Comparison of ENCODE assay signal across 18 mouse cellular contexts in the genomic region with DNA sequence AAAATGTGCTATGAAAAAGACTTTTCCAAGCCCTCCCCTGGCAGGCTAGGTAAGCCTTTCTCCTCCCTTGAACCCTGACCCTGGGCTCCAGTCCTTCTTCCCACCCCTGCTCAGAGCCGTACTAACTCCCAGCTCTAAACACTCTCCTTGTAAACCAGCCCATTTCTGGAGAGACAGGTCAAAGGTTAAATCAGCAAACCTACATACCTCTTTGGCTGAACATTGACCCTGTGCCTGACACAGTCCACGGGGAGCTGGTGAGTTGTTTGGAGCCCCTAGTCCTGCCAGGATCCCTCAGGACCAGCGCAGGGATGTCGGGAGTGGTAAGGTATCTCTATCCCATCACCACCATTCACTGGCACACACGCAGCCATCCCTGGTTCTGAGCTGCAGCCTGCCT. TPM values are rescaled to one million over a fixed set of nuclear protein-coding genes. Genes with fewer than 3 reads are reported as not detected.
DNase-seq lines count a peak whose midpoint lies in the region; ATAC-seq and TF ChIP-seq lines count a peak whose summit lies in the region.
"Had no signal": no experiment of that assay in that cellular context is flagged by ENCODE, and none has a peak within 500 bp of the region (broad histone marks: within the 10 kb centered on the region; RNA-seq: fewer than 3 reads in every experiment).

No protein-coding gene starts in this region.

- intact Hi-C loops in heart, postnatal 10 days (cut with DNase I), result no loop called here

- H3K27me3 ChIP-seq in heart, embryonic 15.5 days, result no peaks in the 10 kb centered on the region
- H3K27me3 ChIP-seq in kidney, embryonic 16.5 days (ENCODE audit: insufficient read depth, low read length), result no peaks in the 10 kb centered on the region
- no peaks in the 10 kb centered on the region for H3K27me3 ChIP-seq in liver, embryonic 14.5 days (ENCODE audit: control insufficient read depth, insufficient read depth, low read length)
- H3K27me3 ChIP-seq: forebrain, embryonic 15.5 days; heart, embryonic 13.5 days; hindbrain, embryonic 15.5 days; neural tube, embryonic 12.5 days had no signal

- no peak for DNase-seq in heart, postnatal 10 days
- no peak for DNase-seq in liver, embryonic 14.5 days (ENCODE audit: low read depth in 3 of 3, low spot score in 3 of 3)
- DNase-seq in adrenal gland, adult 18-20 months (ENCODE audit: low spot score in 2 of 2), result no peak
- no peak for DNase-seq in retina, embryonic 14.5 days (ENCODE audit: low spot score)
- no peak for DNase-seq in cerebellum, adult 11-12 months
- DNase-seq: adrenal gland, postnatal 25 days; cerebellum, postnatal 14 days; gastrocnemius, postnatal 25 days; lung, adult 18-20 months; thymus, adult 18-20 months had no signal

- H3K9ac ChIP-seq in heart, embryonic 15.5 days, result no peak overlapping the region
- no peak overlapping the region; the same call in 1 of the 2 replicates for H3K9ac ChIP-seq in kidney, embryonic 16.5 days (replicated peaks; ENCODE audit: low read length)
- no peak overlapping the region for H3K9ac ChIP-seq in liver, embryonic 14.5 days (replicated peaks)
- H3K9ac ChIP-seq: forebrain, embryonic 15.5 days; heart, embryonic 13.5 days; hindbrain, embryonic 15.5 days; neural tube, embryonic 12.5 days had no signal

- 51% methylated on average over 5 of the region's 5 CpGs for WGBS in heart, embryonic 15.5 days
- 29% methylated on average over 5 of the region's 5 CpGs for WGBS in kidney, embryonic 16.5 days
- 49% methylated on average over 5 of the region's 5 CpGs for WGBS in liver, embryonic 14.5 days (ENCODE audit: insufficient replicate concordance)

- no peak for TF ChIP-seq EP300 in liver, embryonic 14.5 days (IDR thresholded peaks at IDR 0.05; ENCODE audit: low read depth)

- no peaks in the 10 kb centered on the region for H3K36me3 ChIP-seq in heart, embryonic 15.5 days
- no peaks in the 10 kb centered on the region for H3K36me3 ChIP-seq in kidney, embryonic 16.5 days (ENCODE audit: insufficient read depth, low read length)
- no peaks in the 10 kb centered on the region for H3K36me3 ChIP-seq in liver, embryonic 14.5 days (replicated peaks; ENCODE audit: control insufficient read depth, insufficient read depth, low read depth)
- H3K36me3 ChIP-seq: forebrain, embryonic 15.5 days; heart, embryonic 13.5 days; hindbrain, embryonic 15.5 days; neural tube, embryonic 12.5 days had no signal

- H3K4me3 ChIP-seq in heart, embryonic 15.5 days, result no peak overlapping the region
- H3K4me3 ChIP-seq in kidney, embryonic 16.5 days (ENCODE audit: low read length), result no peak overlapping the region
- H3K4me3 ChIP-seq in liver, embryonic 14.5 days (ENCODE audit: insufficient read depth in 1 of 2, low read depth in 2 of 2, low read length in 2 of 2), result no peak overlapping the region
- H3K4me3 ChIP-seq: forebrain, embryonic 15.5 days; heart, embryonic 13.5 days; hindbrain, embryonic 15.5 days; layer of hippocampus, adult 2 months; neural tube, embryonic 12.5 days had no signal

- H3K4me1 ChIP-seq in heart, embryonic 15.5 days (replicated peaks), result peaks cover 28% of the 10 kb centered on the region
- H3K4me1 ChIP-seq in kidney, embryonic 16.5 days (ENCODE audit: insufficient read depth, low read length), result peaks cover 41% of the 10 kb centered on the region
- peaks cover 6 to 21% of the 10 kb centered on the region in 2 experiments for H3K4me1 ChIP-seq in liver, embryonic 14.5 days (replicated peaks; ENCODE audit: control insufficient read depth in 2 of 2, insufficient read depth in 2 of 2, low read length in 1 of 2)
- H3K4me1 ChIP-seq: forebrain, embryonic 15.5 days; hindbrain, embryonic 15.5 days had no signal

- H3K9me3 ChIP-seq in heart, embryonic 15.5 days (replicated peaks), result no peaks in the 10 kb centered on the region
- no peaks in the 10 kb centered on the region for H3K9me3 ChIP-seq in kidney, embryonic 16.5 days (ENCODE audit: low read length)
- H3K9me3 ChIP-seq in liver, embryonic 14.5 days (ENCODE audit: control insufficient read depth, low read length), result no peaks in the 10 kb centered on the region
- H3K9me3 ChIP-seq: forebrain, embryonic 15.5 days; heart, embryonic 13.5 days; hindbrain, embryonic 15.5 days; neural tube, embryonic 12.5 days had no signal

- ATAC-seq in heart, embryonic 15.5 days (replicated peaks; ENCODE audit: insufficient number of reproducible peaks, insufficient read depth, low FRiP score, low read depth), result 0 out of 2 replicates have a peak, but pooled peaks have one; percentile 5
- 0 out of 2 replicates have a peak, but pooled peaks have one; percentile 29 for ATAC-seq in erythroblast, adult 5-6 weeks (replicated peaks; ENCODE audit: low FRiP score, poor library complexity, severe bottlenecking)
- peak; percentile 44 for ATAC-seq in kidney, embryonic 16.5 days (ENCODE audit: low FRiP score, low TSS enrichment)
- peak; percentile 37; the same call in 1 of the 2 replicates for ATAC-seq in liver, embryonic 14.5 days (ENCODE audit: insufficient read depth)
- ATAC-seq: forebrain, embryonic 15.5 days had no signal

- H3K4me2 ChIP-seq in heart, embryonic 15.5 days, result no peak overlapping the region
- no peak overlapping the region for H3K4me2 ChIP-seq in kidney, embryonic 16.5 days (replicated peaks; ENCODE audit: low read depth, low read length)
- H3K4me2 ChIP-seq in liver, embryonic 14.5 days (ENCODE audit: low read depth), result no peak overlapping the region
- H3K4me2 ChIP-seq: forebrain, embryonic 15.5 days; heart, embryonic 13.5 days; hindbrain, embryonic 15.5 days; neural tube, embryonic 12.5 days had no signal

- TF ChIP-seq CTCF in liver, embryonic 14.5 days (IDR thresholded peaks at IDR 0.05; ENCODE audit: low read depth), result no peak

- no peak overlapping the region for H3K27ac ChIP-seq in heart, embryonic 15.5 days
- peak overlapping the region; percentile 33; the same call in 1 of the 2 replicates for H3K27ac ChIP-seq in kidney, embryonic 16.5 days (ENCODE audit: low read length)
- H3K27ac ChIP-seq in liver, embryonic 14.5 days, result no peak overlapping the region
- H3K27ac ChIP-seq: forebrain, embryonic 15.5 days; heart, embryonic 13.5 days; hindbrain, embryonic 15.5 days; layer of hippocampus, adult 2 months; neural tube, embryonic 12.5 days had no signal

RNA-seq across cellular contexts. Expression of gene Plekha7, which starts 15.8 kb away (rescaled TPM):
- 32.7 and 41.7 TPM in 2 replicates for polyA plus RNA-seq in heart, embryonic 15.5 days (2015; fragmentation: Nextera tagmentation; extraction: Ambion mirVana)
- 10 to 100 TPM in 1 of 2 experiments, 1 to 10 TPM in 1; 9.5 to 11.9 TPM for total RNA-seq in heart, postnatal 10 days (2021)
- 2.1 TPM in 1 of 2 replicates, not detected in the other for total RNA-seq in erythroblast, adult 5-6 weeks (2015; ENCODE audit: low replicate concordance)
- 0.17 TPM in 1 of 2 replicates, not detected in the other for total RNA-seq in erythroblast, adult 5-6 weeks (2017; ENCODE audit: low replicate concordance)
- 13.1 and 13.8 TPM in 2 replicates for polyA plus RNA-seq in kidney, embryonic 16.5 days (2015; fragmentation: Nextera tagmentation; extraction: Ambion mirVana)
- polyA plus RNA-seq in liver, embryonic 14.5 days (2012; rRNA removed), result 2.0 and 2.1 TPM in 2 replicates
- polyA plus RNA-seq in liver, embryonic 14.5 days (2014; fragmentation: Nextera tagmentation; extraction: Ambion mirVana), result 1.3 and 1.5 TPM in 2 replicates
- total RNA-seq in adrenal gland, adult 18-20 months (2021), result 10 to 100 TPM; 10.5 to 12.9 TPM

RNA-seq across cellular contexts. Expression of gene Rps13, which starts 41.6 kb away (rescaled TPM):
- 489 and 502 TPM in 2 replicates for polyA plus RNA-seq in heart, embryonic 15.5 days (2015; fragmentation: Nextera tagmentation; extraction: Ambion mirVana)
- total RNA-seq in heart, postnatal 10 days (2021), result 100 to 1,000 TPM; 356 to 364 TPM
- 414 and 431 TPM in 2 replicates for total RNA-seq in erythroblast, adult 5-6 weeks (2015; ENCODE audit: low replicate concordance)
- 293 and 496 TPM in 2 replicates for total RNA-seq in erythroblast, adult 5-6 weeks (2017; ENCODE audit: low replicate concordance)
- 644 and 729 TPM in 2 replicates for polyA plus RNA-seq in kidney, embryonic 16.5 days (2015; fragmentation: Nextera tagmentation; extraction: Ambion mirVana)
- polyA plus RNA-seq in liver, embryonic 14.5 days (2012; rRNA removed), result 336 and 671 TPM in 2 replicates
- polyA plus RNA-seq in liver, embryonic 14.5 days (2014; fragmentation: Nextera tagmentation; extraction: Ambion mirVana), result 554 and 561 TPM in 2 replicates
- total RNA-seq in adrenal gland, adult 18-20 months (2021), result 100 to 1,000 TPM; 414 to 473 TPM
